In the genomic region with DNA sequence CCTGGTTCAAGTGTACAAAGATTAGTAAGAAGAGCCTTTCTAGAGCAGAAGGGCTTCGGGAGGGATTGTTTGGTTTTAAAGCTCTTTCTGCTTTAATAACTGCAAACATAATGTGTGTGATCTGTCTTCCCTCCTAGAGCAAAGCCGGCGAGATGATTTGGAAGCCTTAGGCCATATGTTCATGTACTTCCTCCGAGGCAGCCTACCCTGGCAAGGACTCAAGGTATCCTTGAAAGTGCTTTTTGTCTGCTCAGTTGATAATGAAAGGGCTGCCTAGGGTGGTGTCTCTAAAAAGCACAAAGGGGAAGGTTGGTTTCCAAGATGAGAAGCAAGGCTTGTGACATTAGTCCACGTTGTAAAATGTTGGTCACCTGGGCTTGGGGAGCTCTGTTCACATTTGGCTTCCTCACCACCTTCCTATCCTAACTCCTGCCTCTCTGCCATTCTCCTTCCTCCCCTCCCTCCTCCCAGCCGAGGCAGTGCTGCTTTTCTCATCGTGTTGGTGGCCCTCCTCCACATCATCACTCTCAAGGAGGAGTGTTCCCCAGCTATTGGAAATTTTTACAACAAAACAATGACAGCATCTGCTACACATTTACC, we compare ENCODE assay signal across 11 mouse cellular contexts. TPM values are rescaled to one million over a fixed set of nuclear protein-coding genes. Genes with fewer than 3 reads are reported as not detected.
DNase-seq lines count a peak whose midpoint lies in the region.
"Had no signal": no experiment of that assay in that cellular context is flagged by ENCODE, and none has a peak within 500 bp of the region (broad histone marks: within the 10 kb centered on the region; RNA-seq: fewer than 3 reads in every experiment).

No protein-coding gene starts in this region.

- intact Hi-C loops in gastrocnemius, postnatal 36 days (cut with DNase I) = no loop called here

- peak; percentile 12 for DNase-seq in gastrocnemius, postnatal 25 days
- no peak for DNase-seq in gastrocnemius, postnatal 36 days
- peak; percentile 59 for DNase-seq in cerebellum, adult 9-11 months
- DNase-seq in layer of hippocampus, adult 8-10 months (ENCODE audit: low spot score in 2 of 2) = peak; percentile 43 to 44
- DNase-seq in right cerebral cortex, postnatal 14 days = peak; percentile 35
- DNase-seq in kidney, postnatal 10 days = no peak
- DNase-seq in Muller cell, postnatal 12 days (ENCODE audit: inconsistent ontology term) = no peak
- no peak for DNase-seq in kidney, adult 9 months
- DNase-seq: adrenal gland, adult 2 months; lung, embryonic 14.5 days; retina, postnatal 1 day had no signal

RNA-seq across cellular contexts. Expression of a gene that starts 52.3 kb away (rescaled TPM):
- total RNA-seq in gastrocnemius, postnatal 25 days (2021) = 10 to 100 TPM; 50.9 to 69.2 TPM
- total RNA-seq in gastrocnemius, postnatal 36 days (2021) = 10 to 100 TPM; 43.8 to 49.4 TPM
- total RNA-seq in layer of hippocampus, adult 8-10 months (2022) = 100 to 1,000 TPM; 174 to 209 (median 191) TPM

Comparison
In these comparisons a context has a peak if more than half of its experiments do, and no peak if none do; other contexts are left out.
1. DNase-seq: peak in gastrocnemius, postnatal 25 days (single experiment), cerebellum, adult 9-11 months (single experiment), layer of hippocampus, adult 8-10 months (2 of 2) and right cerebral cortex, postnatal 14 days (single experiment); none in gastrocnemius, postnatal 36 days (0 of 2), kidney, postnatal 10 days (single experiment), Muller cell, postnatal 12 days (single experiment) and kidney, adult 9 months (single experiment).